Mouse (Mus musculus) NIH3T3 (cell line): ENCODE results near the gene Slc29a1.

Source experiments
- DNase-seq: peaks from one replicate; pipeline ENCODE4 v3.0.0-alpha.2; 2012; ENCODE audit warnings: low read depth

Gene Slc29a1

DNA sequence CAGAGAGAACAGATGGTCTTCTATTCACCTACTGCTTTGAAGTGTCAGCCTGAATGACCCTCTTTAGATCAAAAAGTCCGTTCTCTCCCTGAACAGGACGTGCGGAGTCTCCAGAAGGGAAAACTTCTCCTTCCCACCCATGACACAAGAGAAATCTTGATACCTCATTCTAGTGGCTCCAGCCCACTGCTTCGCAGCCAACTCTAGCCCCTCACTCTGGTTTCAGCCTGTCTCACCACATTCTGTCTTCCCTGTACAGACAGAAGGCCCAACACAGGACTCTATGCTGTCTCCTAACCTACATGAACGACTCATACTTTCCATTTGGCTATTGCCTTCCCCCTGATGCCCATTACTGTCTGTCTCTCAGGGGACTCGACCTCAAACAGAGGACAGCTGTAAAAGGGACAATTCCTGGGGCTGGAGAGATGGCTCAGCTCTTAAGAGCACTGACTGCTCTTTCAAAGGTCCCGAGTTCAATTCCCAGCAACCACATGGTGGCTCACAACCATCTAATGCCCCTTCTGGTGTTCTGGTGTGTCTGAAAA is 48.1 kb downstream of the Slc29a1 start:
- no peak for DNase-seq

DNA sequence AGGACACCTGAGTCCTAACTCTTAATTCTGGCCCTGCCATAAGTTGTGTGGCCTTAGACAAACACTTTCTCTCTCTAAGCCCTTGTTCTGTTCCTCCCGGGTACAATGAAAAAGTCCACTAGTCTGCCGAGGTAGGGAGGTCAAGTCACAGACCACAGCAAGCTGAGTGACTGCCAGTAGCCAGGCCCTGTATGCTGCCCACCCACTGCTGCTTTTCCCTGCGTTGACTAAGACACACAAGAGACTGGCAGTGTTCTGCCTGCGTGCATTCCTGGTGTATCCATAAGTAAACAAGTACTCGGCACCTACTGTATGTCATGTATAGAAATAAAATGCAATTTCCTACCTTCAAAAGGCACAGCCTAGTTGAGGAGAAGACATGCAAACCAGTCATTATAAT is 49.2 kb downstream of the Slc29a1 start:
- DNase-seq: no peak

- no peak for DNase-seq
Observed at GRCm38 (mm10) chr17:45549617-45550181, 49.7 kb downstream of the Slc29a1 start, which contains the start of gene Tmem151b. Gene Tmem151b, minus strand, starts transcription at chr17:45549677.

GRCm38 (mm10) chr17:45548541-45549512 is 50.6 kb downstream of the Slc29a1 start:
- no peak for DNase-seq

DNA sequence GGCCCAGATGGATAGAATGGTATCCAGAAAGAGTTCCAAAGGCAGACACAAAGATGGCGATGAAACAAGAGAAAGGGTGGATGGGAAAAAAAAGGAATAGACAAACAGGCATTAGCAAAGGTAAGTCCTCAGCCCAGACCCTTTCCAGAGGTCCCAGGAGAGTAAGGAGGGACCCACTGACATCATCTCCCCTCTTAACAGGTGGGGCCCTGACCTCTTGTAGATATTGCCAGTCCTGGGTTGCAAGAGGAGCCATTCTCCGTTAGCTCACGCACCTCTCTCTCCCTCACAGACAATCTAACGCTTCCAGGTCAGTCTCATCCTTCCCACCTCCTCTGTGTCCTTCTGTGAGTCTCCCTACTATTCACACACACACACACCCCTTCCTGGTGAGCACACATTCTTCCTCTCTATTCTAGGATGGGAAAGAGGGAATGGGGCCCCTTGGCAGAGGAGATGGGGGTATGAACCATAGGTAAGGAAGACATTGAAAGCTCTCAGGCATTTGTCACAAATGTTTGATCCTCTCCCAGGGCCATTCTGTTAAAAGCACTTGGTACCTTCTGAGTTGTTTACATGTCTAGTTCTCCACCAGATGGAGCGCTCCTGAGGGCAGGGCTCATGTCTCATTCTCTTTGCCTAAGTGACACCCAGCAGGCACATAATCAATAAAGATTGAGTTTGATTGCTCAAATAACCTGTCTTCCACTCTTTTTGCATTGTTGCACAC is 51.8 kb downstream of the Slc29a1 start:
- DNase-seq: no peak

DNA sequence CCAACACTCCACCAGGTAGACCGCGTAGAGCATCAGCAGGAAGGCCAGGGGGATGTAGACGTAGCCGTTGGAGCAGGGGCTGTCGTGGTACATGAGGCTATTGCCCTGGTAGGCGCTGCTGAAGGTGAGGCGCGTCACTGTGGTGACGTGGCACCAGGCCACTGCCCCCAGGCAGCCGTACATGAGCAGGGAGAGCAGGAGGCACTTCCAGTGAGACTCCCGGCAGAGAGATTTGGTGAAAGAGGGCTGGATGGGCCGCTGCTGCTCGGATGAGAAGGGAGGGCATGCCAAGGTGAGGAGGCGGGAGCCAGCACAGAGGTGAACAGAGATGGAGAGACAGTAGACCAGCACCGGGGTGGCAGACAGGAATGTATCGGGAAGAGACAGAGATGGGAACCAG is 52.5 kb downstream of the Slc29a1 start:
- DNase-seq: no peak

DNA sequence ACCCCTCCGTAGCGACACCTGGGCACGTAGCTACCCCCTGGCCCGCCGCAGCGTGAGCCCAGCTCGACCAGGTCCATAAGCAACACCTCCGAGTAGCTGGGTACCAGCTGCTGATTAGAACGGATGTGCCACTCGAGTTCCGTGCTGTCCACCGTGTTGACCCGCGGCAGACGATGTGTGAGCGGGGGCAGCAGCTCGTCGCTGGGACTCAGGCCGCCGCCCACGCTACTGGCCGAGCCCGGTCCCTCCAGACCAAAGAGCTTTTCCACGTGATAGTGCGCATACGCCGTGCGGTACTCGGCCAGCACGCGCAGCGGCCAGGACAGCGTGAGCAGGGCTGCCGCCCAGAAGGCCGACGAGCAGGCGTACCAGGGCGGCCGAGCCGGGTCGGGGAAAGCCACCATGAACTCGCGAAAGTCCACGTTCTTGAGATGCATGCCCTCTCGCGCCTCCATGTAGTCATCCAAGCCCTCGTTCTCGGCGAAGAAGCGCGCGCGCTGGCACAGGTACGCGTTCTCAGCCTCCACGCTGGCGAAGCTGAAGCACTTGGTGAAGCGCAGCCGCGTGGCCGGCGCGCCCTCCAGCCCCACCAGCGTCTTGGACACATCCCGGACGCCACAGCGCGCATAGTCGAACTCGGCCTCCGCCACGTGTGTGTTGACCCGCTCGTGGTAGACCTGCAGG is 54.0 kb downstream of the Slc29a1 start:
- DNase-seq: no peak

DNA sequence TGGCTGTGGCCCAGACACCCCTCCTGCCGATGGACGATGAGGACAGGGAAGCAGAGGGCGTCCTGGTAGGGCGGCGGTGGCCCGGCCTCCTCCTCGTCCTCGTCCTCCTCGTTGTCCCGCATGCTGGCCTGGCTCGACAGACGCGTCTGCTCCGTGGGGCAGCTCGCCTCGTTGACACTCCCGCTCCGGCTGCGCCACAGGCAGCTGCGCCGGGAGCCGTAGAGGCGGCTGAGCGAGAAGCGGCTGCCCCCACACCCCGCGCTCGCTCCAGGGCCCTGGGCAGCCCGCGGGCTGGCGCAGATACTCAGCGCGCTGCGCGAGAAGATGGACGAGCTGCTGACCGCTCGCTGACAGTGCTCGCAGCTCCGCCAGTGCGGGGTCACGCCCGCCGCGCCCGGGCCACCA is 54.5 kb downstream of the Slc29a1 start:
- no peak for DNase-seq

GRCm38 (mm10) chr17:45544001-45544872 is 55.2 kb downstream of the Slc29a1 start:
- DNase-seq: peak; percentile 30

- DNase-seq: no peak
Observed at GRCm38 (mm10) chr17:45543115-45543514, 56.3 kb downstream of the Slc29a1 start.

DNA sequence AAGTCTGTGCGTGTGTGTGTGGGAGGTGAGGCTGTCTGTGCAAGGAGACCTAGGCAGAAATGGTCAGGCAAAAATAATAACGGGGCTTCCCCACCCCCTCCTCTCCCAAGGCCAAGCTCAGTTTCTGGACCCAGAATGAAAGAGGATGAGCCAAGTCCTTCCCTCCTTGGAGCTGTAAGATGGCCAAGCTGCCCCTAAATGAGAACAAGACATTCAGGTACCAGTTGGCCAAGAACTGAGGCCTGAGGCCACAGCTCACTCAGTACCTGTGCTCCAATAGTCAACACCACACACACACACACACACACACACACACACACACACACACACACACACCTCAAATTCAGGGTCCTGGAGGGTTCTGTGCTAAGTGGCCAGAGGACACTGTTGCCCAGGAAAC is 56.7 kb downstream of the Slc29a1 start:
- DNase-seq: no peak

DNA sequence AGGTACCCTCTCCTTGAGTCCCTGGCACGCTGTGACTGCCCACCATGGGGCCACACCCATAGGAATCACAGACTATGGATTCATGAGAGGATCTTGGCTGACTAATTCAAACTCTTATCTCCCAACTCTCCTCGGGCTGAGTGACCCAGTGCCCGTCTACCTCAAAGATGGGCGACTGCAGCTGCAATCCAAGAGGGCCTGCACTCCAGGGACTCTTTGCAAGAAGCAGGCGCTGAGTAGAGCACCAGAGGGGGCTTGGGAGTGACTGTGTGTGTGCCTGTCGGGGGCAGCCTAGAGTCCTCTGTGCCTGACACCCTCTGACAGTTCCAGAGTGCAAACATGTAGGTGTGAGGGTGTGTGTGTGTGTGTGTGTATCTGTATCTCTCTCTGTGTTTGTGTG is 57.3 kb downstream of the Slc29a1 start:
- no peak for DNase-seq

- DNase-seq: no peak
Observed at GRCm38 (mm10) chr17:45539664-45540063, 59.7 kb downstream of the Slc29a1 start.

GRCm38 (mm10) chr17:45538394-45538793 is 61.0 kb downstream of the Slc29a1 start:
- no peak for DNase-seq

- DNase-seq: peak; percentile 69
Observed at GRCm38 (mm10) chr17:45536264-45536663, 63.1 kb downstream of the Slc29a1 start.
